Comparison of ENCODE assay signal across 7 mouse cellular contexts in the genomic region with DNA sequence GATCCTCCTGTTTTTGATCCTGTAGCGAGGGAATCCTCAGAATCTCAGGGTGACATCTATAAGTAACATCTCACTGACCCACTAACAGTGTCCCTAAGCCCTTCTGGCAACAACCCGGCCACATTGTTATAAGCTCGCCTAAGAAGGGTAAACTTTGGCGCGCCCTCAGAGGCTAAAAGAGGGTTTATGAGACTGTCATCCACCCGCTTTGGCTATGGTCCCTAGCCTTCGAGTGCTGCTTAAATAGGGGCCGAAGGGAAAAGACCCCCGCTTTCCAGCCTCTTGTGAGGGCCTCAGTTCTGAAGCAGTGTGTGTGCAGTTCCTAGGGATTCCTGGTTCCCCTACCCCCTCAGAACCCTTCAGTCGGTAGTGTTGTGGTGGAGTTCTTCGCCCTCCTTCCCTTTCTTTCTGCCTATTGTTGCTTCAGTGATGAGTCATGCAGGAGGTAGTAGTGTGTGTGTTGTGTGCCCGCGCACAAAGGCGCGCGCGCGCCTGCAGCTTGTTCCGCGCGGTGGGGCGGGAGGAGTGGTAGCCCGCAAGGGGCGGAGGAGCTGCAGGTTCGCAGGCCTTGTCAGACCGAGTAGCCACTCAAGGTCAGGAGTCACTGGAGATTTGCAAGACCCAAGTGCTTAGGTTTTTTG. TPM values are rescaled to one million over a fixed set of nuclear protein-coding genes. Genes with fewer than 3 reads are reported as not detected.
DNase-seq lines count a peak whose midpoint lies in the region; ATAC-seq and TF ChIP-seq lines count a peak whose summit lies in the region.

No protein-coding gene starts in this region.

- H3K4me1 ChIP-seq in forebrain, embryonic 16.5 days (replicated peaks; ENCODE audit: control insufficient read depth, insufficient read depth, low read length): peaks cover 26% of the 10 kb centered on the region
- H3K4me1 ChIP-seq in hindbrain, postnatal 0 days (ENCODE audit: insufficient read depth, low read length): peaks cover 22% of the 10 kb centered on the region
- H3K4me1 ChIP-seq in limb, embryonic 13.5 days: peaks cover 60% of the 10 kb centered on the region
- peaks cover 62% of the 10 kb centered on the region for H3K4me1 ChIP-seq in midbrain, embryonic 13.5 days (replicated peaks)

- peak; percentile 89 for DNase-seq in NIH3T3 (ENCODE audit: low read depth)
- DNase-seq in cerebellum, adult 11-12 months: peak; percentile 83
- peak; percentile 80 for DNase-seq in hindbrain, postnatal 0 days (ENCODE audit: low spot score)
- DNase-seq in spleen, adult 18-20 months: peak; percentile 45 to 51

- no peak for ATAC-seq in forebrain, embryonic 16.5 days
- ATAC-seq in hindbrain, postnatal 0 days: no peak
- ATAC-seq in limb, embryonic 13.5 days (ENCODE audit: low FRiP score, low read depth): no peak; the same call in 1 of the 2 replicates
- ATAC-seq in midbrain, embryonic 13.5 days: no peak

- H3K9me3 ChIP-seq in forebrain, embryonic 16.5 days (ENCODE audit: control insufficient read depth, low read length): no peaks in the 10 kb centered on the region
- no peaks in the 10 kb centered on the region for H3K9me3 ChIP-seq in hindbrain, postnatal 0 days (ENCODE audit: low read length)
- no peaks in the 10 kb centered on the region for H3K9me3 ChIP-seq in limb, embryonic 13.5 days
- H3K9me3 ChIP-seq in midbrain, embryonic 13.5 days: no peaks in the 10 kb centered on the region

- under 1% methylated on average over 26 of the region's 26 CpGs for WGBS in forebrain, embryonic 16.5 days
- WGBS in hindbrain, postnatal 0 days: 2% methylated on average over 26 of the region's 26 CpGs
- under 1% methylated on average over 26 of the region's 26 CpGs for WGBS in limb, embryonic 13.5 days
- under 1% methylated on average over 26 of the region's 26 CpGs for WGBS in midbrain, embryonic 13.5 days

- no peaks in the 10 kb centered on the region for H3K27me3 ChIP-seq in forebrain, embryonic 16.5 days (replicated peaks; ENCODE audit: control insufficient read depth, insufficient read depth, low read length)
- no peaks in the 10 kb centered on the region for H3K27me3 ChIP-seq in hindbrain, postnatal 0 days (ENCODE audit: insufficient read depth, low read length)
- peaks cover 7% of the 10 kb centered on the region for H3K27me3 ChIP-seq in limb, embryonic 13.5 days
- H3K27me3 ChIP-seq in midbrain, embryonic 13.5 days: 0 out of 2 replicates have a peak, but pooled peaks cover 3% of the 10 kb centered on the region

- H3K4me2 ChIP-seq in forebrain, embryonic 16.5 days (ENCODE audit: low read length): peak overlapping the region; percentile 91
- H3K4me2 ChIP-seq in hindbrain, postnatal 0 days (ENCODE audit: low read depth, low read length): peak overlapping the region; percentile 62
- H3K4me2 ChIP-seq in limb, embryonic 13.5 days (replicated peaks): peak overlapping the region; percentile 90
- H3K4me2 ChIP-seq in midbrain, embryonic 13.5 days (replicated peaks): peak overlapping the region; percentile 88

- peak overlapping the region; percentile 41 for H3K9ac ChIP-seq in forebrain, embryonic 16.5 days (replicated peaks; ENCODE audit: low read depth, low read length)
- peak overlapping the region; percentile 97 for H3K9ac ChIP-seq in hindbrain, postnatal 0 days (replicated peaks; ENCODE audit: low read length)
- peak overlapping the region; percentile 69 for H3K9ac ChIP-seq in limb, embryonic 13.5 days
- H3K9ac ChIP-seq in midbrain, embryonic 13.5 days (replicated peaks): peak overlapping the region; percentile 95

- no peak for TF ChIP-seq CTCF in hindbrain, postnatal 0 days (IDR thresholded peaks at IDR 0.05; ENCODE audit: low read depth)

- peak overlapping the region; percentile 84 for H3K4me3 ChIP-seq in forebrain, embryonic 16.5 days (replicated peaks; ENCODE audit: low read length)
- H3K4me3 ChIP-seq in hindbrain, postnatal 0 days (ENCODE audit: low read length): peak overlapping the region; percentile 95
- H3K4me3 ChIP-seq in limb, embryonic 13.5 days: peak overlapping the region; percentile 98
- peak overlapping the region; percentile 97 for H3K4me3 ChIP-seq in midbrain, embryonic 13.5 days (replicated peaks)

- H3K36me3 ChIP-seq in forebrain, embryonic 16.5 days (ENCODE audit: control insufficient read depth, insufficient read depth): no peaks in the 10 kb centered on the region
- no peaks in the 10 kb centered on the region for H3K36me3 ChIP-seq in hindbrain, postnatal 0 days (ENCODE audit: insufficient read depth, low read length)
- H3K36me3 ChIP-seq in limb, embryonic 13.5 days: 0 out of 2 replicates have a peak, but pooled peaks cover 2% of the 10 kb centered on the region
- peaks cover 10% of the 10 kb centered on the region; the same call in 1 of the 2 replicates for H3K36me3 ChIP-seq in midbrain, embryonic 13.5 days

- peak overlapping the region; percentile 83 for H3K27ac ChIP-seq in forebrain, embryonic 16.5 days (ENCODE audit: low read length)
- H3K27ac ChIP-seq in hindbrain, postnatal 0 days: peak overlapping the region; percentile 95
- peak overlapping the region; percentile 89 for H3K27ac ChIP-seq in limb, embryonic 13.5 days
- peak overlapping the region; percentile 95 for H3K27ac ChIP-seq in midbrain, embryonic 13.5 days

RNA-seq across cellular contexts. Expression of gene Mnt, which starts 1.9 kb away (rescaled TPM):
- polyA plus RNA-seq in forebrain, embryonic 16.5 days (2015; fragmentation: Nextera tagmentation; extraction: Ambion mirVana): 8.6 and 9.2 TPM in 2 replicates
- total RNA-seq in hindbrain, postnatal 0 days (2014; rRNA removed): 18.5 and 22.8 TPM in 2 replicates
- polyA plus RNA-seq in hindbrain, postnatal 0 days (2015; fragmentation: Nextera tagmentation; extraction: Ambion mirVana): 7.0 and 8.4 TPM in 2 replicates
- polyA plus RNA-seq in limb, embryonic 13.5 days (2015; fragmentation: Nextera tagmentation; extraction: Ambion mirVana): 5.3 and 5.8 TPM in 2 replicates
- polyA plus RNA-seq in midbrain, embryonic 13.5 days (2015; fragmentation: Nextera tagmentation; extraction: Ambion mirVana): 8.4 and 9.1 TPM in 2 replicates

Comparison
In these comparisons a context has a peak if more than half of its experiments do, and no peak if none do; other contexts are left out.
1. H3K9ac ChIP-seq: peak in every context shown above with its lines; median percentile 97 in hindbrain, postnatal 0 days; 95 in midbrain, embryonic 13.5 days; 69 in limb, embryonic 13.5 days; 41 in forebrain, embryonic 16.5 days.